Mouse (Mus musculus) midbrain, embryonic 14.5 days (tissue): Measurements from ENCODE around the gene Chst14. TPM values are rescaled to one million over a fixed set of nuclear protein-coding genes. Genes with fewer than 3 reads are reported as not detected.

ENCODE experiments used
- ATAC-seq: fragments of 200-750 bp; cut with Nextera tagmentation; 2 replicates; pipeline ENCODE4 v1.8.0; 2017; ENCODE audit warnings: moderate number of reproducible peaks, moderate library complexity; ENCODE audit not compliant: low FRiP score, low TSS enrichment
- DNase-seq: peaks from one replicate; pipeline ENCODE4 v3.0.0-alpha.2; 2015
- H3K27ac ChIP-seq: fragments of 300-500 bp; sonication (generic); replicated peaks from 2 replicates; pipeline ENCODE4 v1.5.1; 2014; ENCODE audit warnings: mild to moderate bottlenecking, low read depth, low read length, moderate library complexity
- H3K27me3 ChIP-seq: fragments of 300-500 bp; sonication (generic); 2 replicates; pipeline ENCODE4 v1.6.1; 2014; ENCODE audit warnings: low read length, control low read depth, mixed read lengths; ENCODE audit not compliant: control insufficient read depth, insufficient read depth
- H3K36me3 ChIP-seq: fragments of 300-500 bp; sonication (generic); 2 replicates; pipeline ENCODE4 v1.6.1; 2014; ENCODE audit warnings: low read length, control low read depth; ENCODE audit not compliant: control insufficient read depth, insufficient read depth
- H3K4me1 ChIP-seq: fragments of 300-500 bp; sonication (generic); 2 replicates; pipeline ENCODE4 v1.6.1; 2014; ENCODE audit warnings: mild to moderate bottlenecking, antibody characterized with exemption, low read length, control low read depth; ENCODE audit not compliant: control insufficient read depth, insufficient read depth
- H3K4me2 ChIP-seq: fragments of 300-500 bp; sonication (generic); 2 replicates; pipeline ENCODE4 v1.6.1; 2014; ENCODE audit warnings: mild to moderate bottlenecking, low read length, moderate library complexity
- H3K4me3 ChIP-seq: fragments of 300-500 bp; sonication (generic); replicated peaks from 2 replicates; pipeline ENCODE4 v1.5.1; 2014; ENCODE audit warnings: low read depth, low read length
- H3K9ac ChIP-seq: fragments of 300-500 bp; sonication (generic); replicated peaks from 2 replicates; pipeline ENCODE4 v1.6.1; 2014; ENCODE audit warnings: mild to moderate bottlenecking, low read length, moderate library complexity
- H3K9me3 ChIP-seq: fragments of 300-500 bp; sonication (generic); 2 replicates; pipeline ENCODE4 v1.6.1; 2016; ENCODE audit warnings: low read length, control low read depth, mixed read lengths; ENCODE audit not compliant: control insufficient read depth
- WGBS: fragments of 180-500 bp; shearing (Covaris S2); extraction: QIAGEN DNeasy Blood & Tissue Kit; methylation state at CpG from one replicate; pipeline ENCODE4 v1.1.7; 2014; 5-methylcytosine and 5-hydroxymethylcytosine counted together
- polyA plus RNA-seq: library from polyadenylated mRNA; unstranded; fragments of >200 nt; fragmentation: Nextera tagmentation; extraction: Ambion mirVana; gene quantifications from 2 replicates; pipeline ENCODE4 v1.2.1, GENCODE M21; 2014

The Chst14 gene
- polyA plus RNA-seq, 1 experiment from 2014 or later: 7.1 TPM

- no peaks in the 10 kb centered on the region for H3K36me3 ChIP-seq
- peaks cover 54% of the 10 kb centered on the region for H3K4me1 ChIP-seq
- H3K4me3 ChIP-seq: peak overlapping the region; percentile 88
- 1% methylated on average over 107 of the region's 120 CpGs for WGBS
- no peaks in the 10 kb centered on the region for H3K9me3 ChIP-seq
- ATAC-seq (peak; percentile 92), DNase-seq (peak; percentile 98)
- H3K9ac ChIP-seq: peak overlapping the region; percentile 83
- peak overlapping the region; percentile 99 for H3K4me2 ChIP-seq
- peak overlapping the region; percentile 88 for H3K27ac ChIP-seq
- peaks cover 38% of the 10 kb centered on the region for H3K27me3 ChIP-seq
These were observed 24.9 kb upstream of the Chst14 start for GRCm38 (mm10) chr2:118901175-118902031.

DNA sequence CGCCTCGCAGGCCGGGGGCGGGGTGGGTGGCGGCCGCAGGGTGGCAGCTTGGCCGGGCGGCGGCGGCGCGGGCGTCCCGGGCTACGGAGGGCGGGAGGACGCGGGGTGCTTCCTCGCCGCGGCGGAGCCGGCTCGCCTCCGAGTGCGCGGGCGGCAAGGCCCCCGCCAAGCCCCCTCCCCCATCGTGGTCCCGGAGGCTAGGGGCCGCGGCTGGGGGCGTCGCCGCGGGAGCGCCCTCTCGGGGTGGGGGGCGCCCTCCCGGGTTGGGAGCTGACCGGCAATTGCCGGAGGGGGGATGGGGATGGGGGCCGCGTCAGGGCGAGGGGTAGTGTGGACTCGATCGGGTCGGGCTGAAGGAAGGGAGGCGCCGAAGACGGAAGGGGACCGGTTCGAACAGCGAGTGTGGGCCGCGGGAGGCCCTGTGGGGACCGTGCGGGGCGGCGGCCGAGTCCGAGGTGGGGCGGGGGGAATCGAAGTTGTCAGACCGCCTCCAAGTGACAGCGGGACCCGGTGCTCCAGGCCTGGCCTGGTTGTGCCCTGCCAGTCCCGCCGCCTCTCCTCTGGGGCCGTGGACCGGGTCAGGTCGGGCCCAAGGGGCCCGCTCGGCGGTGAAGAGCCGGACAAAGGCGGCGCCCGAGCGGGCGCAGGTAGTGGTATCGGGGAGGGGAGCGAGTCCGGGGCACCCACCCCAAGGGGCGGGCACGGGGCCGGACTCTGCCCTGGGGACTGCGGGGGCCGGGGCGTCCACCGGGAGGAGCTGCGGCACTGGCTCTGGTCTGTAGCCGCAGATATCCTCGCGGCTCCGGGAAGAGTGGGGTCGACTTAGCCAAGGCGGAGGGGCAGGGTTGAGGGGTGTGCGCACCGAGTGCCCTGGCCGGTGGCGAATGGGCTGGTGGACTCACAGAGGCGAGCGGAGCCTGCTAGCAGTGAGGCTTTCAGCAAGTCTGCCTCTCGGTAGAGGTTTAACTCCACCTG, 24.0 kb upstream of the Chst14 start:
- H3K4me3 ChIP-seq: peak overlapping the region; percentile 88
- DNase-seq (peak; percentile 67), ATAC-seq (peak; percentile 9)
- H3K9me3 ChIP-seq: no peaks in the 10 kb centered on the region
- peaks cover 45% of the 10 kb centered on the region for H3K4me1 ChIP-seq
- H3K4me2 ChIP-seq: peak overlapping the region; percentile 99
- no peaks in the 10 kb centered on the region for H3K36me3 ChIP-seq
- peaks cover 29% of the 10 kb centered on the region for H3K27me3 ChIP-seq
- H3K27ac ChIP-seq: peak overlapping the region; percentile 88
- peak overlapping the region; percentile 83 for H3K9ac ChIP-seq
- under 1% methylated on average over 92 of the region's 106 CpGs for WGBS

DNA sequence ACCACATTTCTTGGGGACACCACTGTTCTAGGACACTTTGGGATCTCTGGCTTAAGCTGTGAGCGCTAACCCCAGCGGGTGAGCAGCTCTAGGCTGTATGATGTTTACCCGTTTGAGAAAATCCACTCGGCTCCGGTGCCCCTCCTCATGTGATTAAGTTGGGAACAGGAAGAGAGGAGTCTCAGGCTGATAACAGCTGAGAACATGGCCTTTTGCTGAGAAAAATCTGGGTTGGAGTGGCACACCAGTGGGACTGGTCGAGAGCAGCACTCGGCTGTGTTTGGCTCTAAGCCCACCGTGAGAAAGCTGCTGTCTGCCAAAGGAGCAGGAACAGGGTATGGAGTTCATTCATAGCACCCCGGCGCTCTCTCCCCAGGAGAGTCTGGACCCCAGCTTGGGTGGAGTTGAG, 23.0 kb upstream of the Chst14 start:
- H3K9ac ChIP-seq: peak overlapping the region; percentile 83; the same call in 1 of the 2 replicates
- H3K27me3 ChIP-seq: peaks cover 19% of the 10 kb centered on the region
- no peaks in the 10 kb centered on the region for H3K9me3 ChIP-seq
- peaks cover 40% of the 10 kb centered on the region for H3K4me1 ChIP-seq
- H3K27ac ChIP-seq: 0 out of 2 replicates have a peak overlapping the region, but pooled peaks have one; percentile 4
- ATAC-seq (no peak), DNase-seq (peak; percentile 55)
- H3K4me3 ChIP-seq: peak overlapping the region; percentile 88
- WGBS: 5% methylated on average over 10 of the region's 10 CpGs
- H3K4me2 ChIP-seq: peak overlapping the region; percentile 99
- no peaks in the 10 kb centered on the region for H3K36me3 ChIP-seq

DNA sequence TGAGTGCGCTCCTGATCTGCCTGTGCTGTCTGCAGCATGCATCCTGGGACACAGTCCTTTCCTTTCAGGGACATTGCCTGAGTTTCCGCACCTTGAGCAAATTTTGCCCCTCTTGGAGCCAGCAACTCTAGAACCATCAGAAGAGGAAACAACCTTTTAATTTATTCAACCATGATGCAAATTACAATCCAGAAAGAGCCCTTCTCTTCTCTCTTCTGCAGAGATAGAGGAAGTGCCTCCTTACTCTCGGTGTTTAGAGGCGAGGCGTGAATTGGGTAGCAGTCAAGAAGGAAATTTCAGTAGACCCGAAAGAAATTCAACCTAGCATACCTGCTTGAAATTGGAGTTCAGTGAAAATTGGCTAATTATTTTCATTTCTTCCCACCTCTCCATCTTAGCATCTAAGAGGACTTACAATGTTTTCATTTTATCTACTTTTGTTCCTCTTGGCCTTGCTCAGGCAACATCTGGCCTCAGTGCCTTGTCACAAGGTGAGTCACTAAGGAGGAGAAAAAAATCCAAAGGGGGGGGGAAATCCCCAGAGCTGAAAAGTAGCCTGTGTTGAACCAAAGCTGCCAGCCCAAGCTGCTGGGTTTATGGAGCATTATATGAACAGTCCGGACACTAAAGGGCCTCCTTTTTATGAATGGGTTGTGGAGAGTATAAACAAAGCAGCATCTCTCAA, 20.7 kb upstream of the Chst14 start:
- H3K9ac ChIP-seq: no peak overlapping the region
- ATAC-seq (no peak), DNase-seq (no peak)

GRCm38 (mm10) chr2:118906118-118906492, 20.2 kb upstream of the Chst14 start:
- 77% methylated on average over 5 of the region's 5 CpGs for WGBS
- H3K27ac ChIP-seq: no peak overlapping the region
- no peaks in the 10 kb centered on the region for H3K9me3 ChIP-seq
- DNase-seq (no peak), ATAC-seq (no peak)
- no peak overlapping the region for H3K9ac ChIP-seq
- no peak overlapping the region for H3K4me3 ChIP-seq
- peaks cover 28% of the 10 kb centered on the region for H3K4me1 ChIP-seq
- no peaks in the 10 kb centered on the region for H3K36me3 ChIP-seq
- H3K4me2 ChIP-seq: no peak overlapping the region
- no peaks in the 10 kb centered on the region for H3K27me3 ChIP-seq

More for the DNA sequence above, 20.7 kb upstream of the Chst14 start:
- WGBS: 85% methylated on average over 7 of the region's 7 CpGs
- Histone ChIP-seq H3K4me2 (no peak overlapping the region), H3K27ac (no peak overlapping the region), H3K9me3 (no peaks in the 10 kb centered on the region), H3K4me3 (no peak overlapping the region), H3K4me1 (peaks cover 32% of the 10 kb centered on the region), H3K27me3 (no peaks in the 10 kb centered on the region), H3K36me3 (no peaks in the 10 kb centered on the region)

GRCm38 (mm10) chr2:118907781-118908180, 18.5 kb upstream of the Chst14 start:
- no peaks in the 10 kb centered on the region for H3K36me3 ChIP-seq
- 90% methylated on average over 3 of the region's 3 CpGs for WGBS
- H3K4me3 ChIP-seq: no peak overlapping the region
- H3K9ac ChIP-seq: no peak overlapping the region
- H3K9me3 ChIP-seq: no peaks in the 10 kb centered on the region
- H3K27ac ChIP-seq: no peak overlapping the region
- peaks cover 33% of the 10 kb centered on the region for H3K4me1 ChIP-seq
- no peak for DNase-seq
- no peaks in the 10 kb centered on the region for H3K27me3 ChIP-seq
- no peak for ATAC-seq
- H3K4me2 ChIP-seq: no peak overlapping the region

DNA sequence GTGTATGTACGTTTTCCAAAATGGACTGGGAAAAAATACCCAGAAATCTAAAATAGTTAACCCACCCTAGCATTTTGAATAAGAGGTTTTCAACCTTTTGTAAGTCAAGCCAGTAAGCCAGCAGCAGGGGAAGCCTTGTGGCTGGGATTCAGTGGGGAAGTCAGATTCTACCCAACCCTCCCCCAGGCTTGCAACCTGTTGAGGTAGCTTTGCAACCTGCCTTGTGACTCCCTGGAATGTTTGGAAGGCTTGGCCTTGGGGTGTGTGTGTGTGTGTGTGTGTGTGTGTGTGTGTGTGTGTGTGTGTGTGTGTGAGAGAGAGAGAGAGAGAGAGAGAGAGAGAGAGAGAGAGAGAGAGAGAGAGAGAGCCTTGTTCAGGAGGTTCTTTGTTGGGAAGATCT, 17.1 kb upstream of the Chst14 start:
- H3K9me3 ChIP-seq: no peaks in the 10 kb centered on the region
- no peak overlapping the region for H3K27ac ChIP-seq
- H3K9ac ChIP-seq: no peak overlapping the region
- 49% methylated on average over 1 of the region's 1 CpGs for WGBS
- no peak overlapping the region for H3K4me2 ChIP-seq
- H3K36me3 ChIP-seq: no peaks in the 10 kb centered on the region
- no peak overlapping the region for H3K4me3 ChIP-seq
- DNase-seq: no peak
- peaks cover 33% of the 10 kb centered on the region for H3K4me1 ChIP-seq
- no peak for ATAC-seq
- H3K27me3 ChIP-seq: no peaks in the 10 kb centered on the region

GRCm38 (mm10) chr2:118910605-118911278, 15.6 kb upstream of the Chst14 start:
- Histone ChIP-seq H3K9me3 (no peaks in the 10 kb centered on the region), H3K27me3 (no peaks in the 10 kb centered on the region), H3K27ac (no peak overlapping the region), H3K4me3 (no peak overlapping the region), H3K4me1 (peaks cover 26% of the 10 kb centered on the region), H3K4me2 (no peak overlapping the region), H3K36me3 (no peaks in the 10 kb centered on the region), H3K9ac (no peak overlapping the region)
- no peak for ATAC-seq
- DNase-seq: no peak
- whole genome bisulfite sequencing: 83% methylated on average over 7 of the region's 7 CpGs
